Mouse (Mus musculus): ENCODE results near the gene Hmgb1. TPM values are rescaled to one million over a fixed set of nuclear protein-coding genes. Genes with fewer than 3 reads are reported as not detected.

Gene Hmgb1
- total RNA-seq, 1 experiment from 2014 or later, result 1,227 TPM

- peak; percentile 89 to 94 for ATAC-seq (replicated peaks in 1 of 2; ENCODE audit: insufficient read depth in 1 of 2, low FRiP score in 2 of 2, low TSS enrichment in 1 of 2, low read depth in 1 of 2, poor library complexity in 2 of 2, severe bottlenecking in 2 of 2)
Observed at GRCm38 (mm10) chr5:149202941-149203340, 18.7 kb upstream of the Hmgb1 start.

DNA sequence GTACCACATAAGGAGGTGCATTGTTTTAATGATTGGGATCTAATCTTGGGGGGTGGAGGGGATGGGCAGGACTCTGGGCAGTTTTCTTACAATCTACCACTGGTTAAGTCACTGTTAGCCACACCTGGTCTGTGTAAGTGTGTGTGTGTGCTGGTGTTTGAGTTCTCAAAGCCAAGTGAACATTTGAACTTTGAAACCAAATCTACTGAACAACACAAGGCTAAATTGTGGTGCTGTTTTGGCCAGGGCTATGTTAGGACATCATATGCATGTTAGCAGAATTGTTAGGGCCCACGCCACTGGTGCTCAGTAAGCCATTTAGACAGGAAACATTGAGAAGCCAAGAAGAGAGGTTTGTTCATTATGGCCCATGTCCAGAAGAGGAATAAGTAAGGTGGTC, 14.5 kb upstream of the Hmgb1 start:
- no peak for ATAC-seq (replicated peaks in 1 of 2; ENCODE audit: insufficient read depth in 1 of 2, low FRiP score in 2 of 2, low TSS enrichment in 1 of 2, low read depth in 1 of 2, poor library complexity in 2 of 2, severe bottlenecking in 2 of 2)

- ATAC-seq (replicated peaks in 1 of 2; ENCODE audit: insufficient read depth in 1 of 2, low FRiP score in 2 of 2, low TSS enrichment in 1 of 2, low read depth in 1 of 2, poor library complexity in 2 of 2, severe bottlenecking in 2 of 2), result no peak
Observed at GRCm38 (mm10) chr5:149196611-149197010, 12.3 kb upstream of the Hmgb1 start.

DNA sequence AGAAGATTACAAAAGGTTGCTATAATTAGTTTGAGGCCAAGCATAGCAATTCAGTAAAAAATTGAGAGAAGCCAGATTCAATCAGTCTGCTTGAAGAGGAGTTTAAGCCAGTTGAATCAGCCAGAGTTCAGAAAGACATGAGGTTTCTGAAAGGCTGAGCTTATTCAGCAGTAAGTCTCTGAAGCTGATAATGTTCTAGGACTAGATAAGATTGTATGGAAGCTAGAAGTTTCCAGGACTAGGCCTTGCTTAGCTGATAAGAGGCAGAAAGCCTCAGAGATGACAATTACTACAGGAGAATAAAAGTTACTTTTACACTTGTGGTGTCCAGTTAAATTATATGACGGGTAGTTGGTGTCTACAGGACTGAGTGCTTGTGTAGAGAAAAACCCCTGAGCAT, 5.9 kb upstream of the Hmgb1 start:
- no peak for ATAC-seq (replicated peaks in 1 of 2; ENCODE audit: insufficient read depth in 1 of 2, low FRiP score in 2 of 2, low TSS enrichment in 1 of 2, low read depth in 1 of 2, poor library complexity in 2 of 2, severe bottlenecking in 2 of 2)

- no peak for ATAC-seq (replicated peaks in 1 of 2; ENCODE audit: insufficient read depth in 1 of 2, low FRiP score in 2 of 2, low TSS enrichment in 1 of 2, low read depth in 1 of 2, poor library complexity in 2 of 2, severe bottlenecking in 2 of 2)
Observed at GRCm38 (mm10) chr5:149185806-149186205, 1.5 kb upstream of the Hmgb1 start.

GRCm38 (mm10) chr5:149184844-149185186, 526 bp upstream of the Hmgb1 start:
- peak; percentile 43 to 57 for ATAC-seq (replicated peaks in 1 of 2; ENCODE audit: insufficient read depth in 1 of 2, low FRiP score in 2 of 2, low TSS enrichment in 1 of 2, low read depth in 1 of 2, poor library complexity in 2 of 2, severe bottlenecking in 2 of 2)

DNA sequence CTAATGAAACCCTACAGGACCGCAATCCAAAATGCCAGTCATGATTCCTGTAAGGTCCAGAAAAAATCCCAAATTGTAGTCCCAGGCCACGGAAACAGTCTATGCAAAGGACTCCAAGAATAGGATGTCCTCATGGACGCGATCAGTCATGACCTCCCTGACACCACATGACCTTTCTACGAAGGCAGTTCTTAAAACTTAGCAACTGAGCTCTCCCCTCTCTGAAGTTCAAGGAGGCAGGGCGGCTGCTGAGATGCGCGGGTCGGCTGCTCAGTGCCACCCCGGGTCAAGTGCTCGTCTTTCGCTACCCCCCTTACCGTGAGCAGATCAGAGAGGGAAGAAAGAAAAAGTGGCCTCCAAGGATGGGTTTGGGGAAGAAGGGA, 577 bp downstream of the Hmgb1 start:
- peak in 1 of 2 experiments; percentile 52 for ATAC-seq (replicated peaks in 1 of 2; ENCODE audit: insufficient read depth in 1 of 2, low FRiP score in 2 of 2, low TSS enrichment in 1 of 2, low read depth in 1 of 2, poor library complexity in 2 of 2, severe bottlenecking in 2 of 2)

GRCm38 (mm10) chr5:149183122-149183521, 1.2 kb downstream of the Hmgb1 start:
- ATAC-seq (replicated peaks in 1 of 2; ENCODE audit: insufficient read depth in 1 of 2, low FRiP score in 2 of 2, low TSS enrichment in 1 of 2, low read depth in 1 of 2, poor library complexity in 2 of 2, severe bottlenecking in 2 of 2), result no peak

GRCm38 (mm10) chr5:149182186-149182870, 2.0 kb downstream of the Hmgb1 start:
- ATAC-seq (replicated peaks in 1 of 2; ENCODE audit: insufficient read depth in 1 of 2, low FRiP score in 2 of 2, low TSS enrichment in 1 of 2, low read depth in 1 of 2, poor library complexity in 2 of 2, severe bottlenecking in 2 of 2), result no peak

DNA sequence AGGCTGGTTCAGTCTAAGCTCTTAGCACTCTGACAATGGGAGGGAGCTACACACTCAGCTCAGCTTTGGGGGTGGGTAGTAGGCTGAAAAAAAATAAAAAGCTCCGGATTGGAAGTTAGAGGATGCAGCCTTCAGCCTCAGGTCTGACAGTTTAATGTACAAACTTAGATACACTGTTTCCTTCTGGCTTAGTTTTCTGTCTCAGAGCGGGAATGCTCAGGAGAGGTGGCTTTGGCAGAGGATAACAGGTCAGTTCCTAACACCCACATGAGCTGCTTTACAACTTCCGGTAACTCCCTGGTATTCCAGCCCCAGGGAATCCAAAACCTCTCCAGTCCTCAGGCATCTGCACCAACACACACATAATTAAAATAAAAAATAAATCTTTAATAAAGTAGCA, 4.5 kb downstream of the Hmgb1 start:
- ATAC-seq (replicated peaks in 1 of 2; ENCODE audit: insufficient read depth in 1 of 2, low FRiP score in 2 of 2, low TSS enrichment in 1 of 2, low read depth in 1 of 2, poor library complexity in 2 of 2, severe bottlenecking in 2 of 2), result no peak

DNA sequence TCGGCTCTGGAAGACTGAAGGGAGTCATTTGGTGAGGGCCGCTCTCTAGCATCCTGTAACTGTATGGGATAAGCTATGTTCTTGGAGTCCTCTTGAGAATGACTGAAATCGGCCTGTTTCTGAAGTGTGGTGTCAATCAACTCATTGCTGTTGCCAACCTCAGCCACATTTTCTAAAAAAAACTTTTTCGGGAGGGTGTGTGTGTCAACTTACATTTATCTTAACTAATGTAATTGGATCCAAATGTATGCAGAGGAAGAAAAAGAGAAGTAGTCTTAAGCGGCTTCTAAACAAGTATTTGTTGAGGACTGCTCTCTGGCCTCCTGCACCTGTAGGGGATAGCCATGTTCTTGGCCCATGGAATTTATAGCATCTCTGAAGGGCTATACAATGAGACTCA, 6.2 kb downstream of the Hmgb1 start:
- no peak for ATAC-seq (replicated peaks in 1 of 2; ENCODE audit: insufficient read depth in 1 of 2, low FRiP score in 2 of 2, low TSS enrichment in 1 of 2, low read depth in 1 of 2, poor library complexity in 2 of 2, severe bottlenecking in 2 of 2)

- no peak for ATAC-seq (replicated peaks in 1 of 2; ENCODE audit: insufficient read depth in 1 of 2, low FRiP score in 2 of 2, low TSS enrichment in 1 of 2, low read depth in 1 of 2, poor library complexity in 2 of 2, severe bottlenecking in 2 of 2)
Observed at GRCm38 (mm10) chr5:149175736-149176135, 8.6 kb downstream of the Hmgb1 start.

DNA sequence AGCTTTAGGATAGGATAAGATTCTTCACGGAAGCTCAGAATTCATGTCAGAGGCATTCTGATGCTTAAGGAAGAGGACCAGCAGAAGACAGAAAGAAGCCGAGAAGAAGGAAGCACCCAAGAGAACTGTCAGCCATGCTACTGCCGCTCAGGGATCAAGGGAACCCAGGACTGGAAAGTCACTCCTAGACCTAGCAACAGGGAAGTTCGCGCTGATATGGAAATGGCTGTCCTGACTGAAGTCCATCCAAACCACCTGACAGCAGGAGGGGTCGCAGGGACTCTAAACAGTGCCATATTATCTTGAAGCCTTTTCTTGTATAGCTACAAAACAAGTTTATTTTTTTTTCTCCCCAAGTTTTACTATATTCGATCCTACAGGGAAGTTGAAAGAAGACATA, 9.8 kb downstream of the Hmgb1 start:
- no peak for ATAC-seq (replicated peaks in 1 of 2; ENCODE audit: insufficient read depth in 1 of 2, low FRiP score in 2 of 2, low TSS enrichment in 1 of 2, low read depth in 1 of 2, poor library complexity in 2 of 2, severe bottlenecking in 2 of 2)

DNA sequence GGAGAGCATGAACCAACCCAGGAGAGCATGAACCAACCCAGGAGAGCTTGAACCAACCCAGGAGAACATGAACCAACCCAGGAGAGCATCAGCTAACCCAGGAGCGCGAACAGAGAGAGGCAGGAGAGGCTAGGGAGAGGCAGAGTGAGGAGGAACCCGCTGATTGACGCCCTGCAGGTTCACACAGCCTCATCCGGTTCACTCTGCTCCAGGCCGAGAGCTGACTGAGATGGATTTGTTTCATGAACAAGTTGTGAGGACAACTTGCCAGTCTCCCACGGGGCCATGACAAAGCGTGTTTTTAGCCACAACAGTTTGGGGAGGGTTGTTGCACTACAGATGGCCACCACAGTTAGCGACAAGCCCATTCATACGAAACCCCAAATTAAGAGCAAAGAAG, 12.0 kb downstream of the Hmgb1 start:
- ATAC-seq (replicated peaks in 1 of 2; ENCODE audit: insufficient read depth in 1 of 2, low FRiP score in 2 of 2, low TSS enrichment in 1 of 2, low read depth in 1 of 2, poor library complexity in 2 of 2, severe bottlenecking in 2 of 2), result no peak

DNA sequence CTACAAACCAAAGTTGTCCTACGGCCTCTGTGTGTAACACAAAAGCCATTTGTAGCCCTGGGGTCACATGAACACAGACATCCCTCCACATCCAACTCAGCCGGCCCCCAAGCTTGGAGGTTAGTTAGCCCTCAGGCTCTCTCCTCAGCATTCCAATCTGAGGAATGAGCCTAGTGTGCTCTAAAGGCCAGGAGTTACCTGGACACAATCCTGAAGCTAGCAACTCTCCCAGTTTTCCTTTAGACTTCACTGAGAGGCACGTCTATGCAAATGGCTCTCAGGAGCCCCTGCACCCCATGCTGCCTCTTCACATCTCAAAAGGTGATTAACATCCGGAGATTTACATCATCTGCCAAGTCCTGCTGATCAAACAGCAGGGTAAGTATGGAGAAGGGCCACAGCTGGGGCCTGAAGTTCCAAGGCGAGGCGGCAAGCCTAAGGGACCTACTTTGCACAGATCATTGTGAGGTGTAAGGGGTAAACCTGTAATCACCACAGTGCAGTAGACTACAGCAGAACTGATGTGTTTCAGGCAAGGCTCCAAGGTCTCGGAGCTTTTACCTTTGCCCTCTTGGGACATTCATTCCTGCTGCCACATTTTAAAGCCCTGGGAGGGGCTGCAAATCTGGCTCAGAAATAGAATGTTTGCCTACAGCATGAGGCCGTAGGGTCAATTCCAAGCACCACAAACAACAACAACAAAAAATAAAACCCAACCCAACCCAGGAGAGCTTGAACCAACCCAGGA, 13.3 kb downstream of the Hmgb1 start:
- ATAC-seq (replicated peaks in 1 of 2; ENCODE audit: insufficient read depth in 1 of 2, low FRiP score in 2 of 2, low TSS enrichment in 1 of 2, low read depth in 1 of 2, poor library complexity in 2 of 2, severe bottlenecking in 2 of 2), result no peak

DNA sequence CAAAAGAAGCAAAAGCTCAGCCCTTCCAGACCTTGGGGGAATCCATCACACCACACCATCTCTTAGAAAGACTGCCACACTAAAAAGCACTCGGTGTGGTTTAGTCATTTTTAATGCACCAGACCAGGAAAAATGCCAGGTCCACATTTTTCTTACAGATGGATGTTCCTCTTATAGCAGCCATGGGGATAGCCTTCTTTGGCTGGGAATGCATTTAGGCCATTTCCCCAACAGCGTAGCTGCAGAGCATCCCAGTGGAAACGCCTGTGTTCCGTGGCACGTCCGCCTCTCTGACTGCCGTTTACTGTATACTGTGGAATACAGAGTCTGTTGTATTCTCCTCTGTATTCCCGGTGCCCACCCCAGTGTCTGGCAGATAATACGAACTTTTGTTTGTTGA, 15.5 kb downstream of the Hmgb1 start:
- no peak for ATAC-seq (replicated peaks in 1 of 2; ENCODE audit: insufficient read depth in 1 of 2, low FRiP score in 2 of 2, low TSS enrichment in 1 of 2, low read depth in 1 of 2, poor library complexity in 2 of 2, severe bottlenecking in 2 of 2)

DNA sequence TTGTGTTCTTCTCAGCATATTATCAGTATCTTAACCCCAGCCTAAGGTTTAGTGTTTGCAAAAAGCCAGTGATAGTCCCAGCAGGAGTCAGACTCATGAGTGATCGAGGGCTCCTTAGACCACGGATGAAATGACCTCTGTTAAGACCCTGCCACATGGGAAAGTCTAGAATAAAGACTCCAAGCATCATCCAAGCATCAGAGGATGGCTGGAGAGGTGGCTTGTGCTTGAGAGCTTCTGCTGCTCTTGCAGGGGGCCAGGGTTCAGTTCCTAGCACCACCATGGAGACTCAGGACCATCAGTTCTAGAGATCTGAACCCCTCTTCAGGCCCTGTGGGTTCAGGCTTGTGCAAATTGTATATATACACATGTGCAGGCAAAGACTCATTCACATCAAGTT, 16.2 kb downstream of the Hmgb1 start:
- ATAC-seq (replicated peaks in 1 of 2; ENCODE audit: insufficient read depth in 1 of 2, low FRiP score in 2 of 2, low TSS enrichment in 1 of 2, low read depth in 1 of 2, poor library complexity in 2 of 2, severe bottlenecking in 2 of 2), result no peak

- ATAC-seq (replicated peaks in 1 of 2; ENCODE audit: insufficient read depth in 1 of 2, low FRiP score in 2 of 2, low TSS enrichment in 1 of 2, low read depth in 1 of 2, poor library complexity in 2 of 2, severe bottlenecking in 2 of 2), result no peak
Observed at GRCm38 (mm10) chr5:149166011-149166410, 18.3 kb downstream of the Hmgb1 start.

DNA sequence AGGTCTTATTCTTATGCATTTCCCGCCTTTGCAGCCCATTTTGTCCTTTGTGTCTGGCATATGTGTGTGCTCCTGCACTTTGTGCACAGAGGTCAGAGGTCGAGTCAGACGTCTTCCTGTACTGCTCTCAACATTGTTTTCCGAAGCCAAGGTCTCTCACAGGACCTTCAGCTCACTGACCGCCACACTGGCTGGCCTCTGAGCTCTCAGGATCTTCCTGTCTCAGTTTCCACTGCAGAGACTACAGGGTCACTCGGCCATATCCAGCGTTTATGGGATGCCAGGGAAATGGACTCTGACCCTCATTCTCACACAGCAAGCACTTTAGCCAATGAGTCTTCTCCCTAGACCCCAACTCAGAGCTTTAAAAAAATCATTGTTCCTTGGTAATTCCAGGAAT, 19.4 kb downstream of the Hmgb1 start:
- ATAC-seq (replicated peaks in 1 of 2; ENCODE audit: insufficient read depth in 1 of 2, low FRiP score in 2 of 2, low TSS enrichment in 1 of 2, low read depth in 1 of 2, poor library complexity in 2 of 2, severe bottlenecking in 2 of 2), result no peak

All from hematopoietic stem cell, adult 5-6 weeks (primary cell).